Mouse (Mus musculus) urinary bladder, postnatal 4 days (tissue): ENCODE data around the gene Pip5k1a.
A peak's percentile ranks its signal among the peaks of the same experiment; 100 is the strongest.
"Not testable (repeated sequence)": the region's sequence is repeated elsewhere in the genome, so short reads cannot be mapped to it uniquely, and the experiment has no call there.

Source experiments
- DNase-seq, 2 experiments: peaks; one replicate each; pipeline ENCODE4 v3.0.0; 2021 to 2022; ENCODE audit warnings: low spot score in 2 of 2

Pip5k1a gene

GRCm38 (mm10) chr3:95106338-95107117 is at the start of gene Pip5k1a:
Pip5k1a (minus strand) TSS chr3:95106930.
- DNase-seq, result peak; percentile 95 to 98

DNA sequence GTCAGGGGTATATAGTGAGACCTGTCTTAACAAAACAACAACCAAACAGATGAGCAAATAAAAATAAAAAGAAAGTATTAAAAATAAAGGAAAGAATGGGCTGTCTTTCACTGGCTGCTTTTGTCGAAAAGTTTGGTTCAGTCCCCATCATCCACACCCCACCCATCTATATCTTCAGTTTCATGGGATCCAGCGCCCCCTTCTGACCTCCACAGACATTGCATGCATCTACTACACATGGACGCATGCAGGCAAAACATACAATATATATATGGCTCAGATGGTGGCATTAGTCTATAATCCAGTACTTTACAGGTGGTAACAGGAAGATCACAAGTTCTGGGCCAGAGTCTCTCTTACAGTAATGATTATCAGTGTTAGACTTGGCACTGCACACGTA is 47.1 kb upstream of the Pip5k1a start:
- DNase-seq, result no peak

DNA sequence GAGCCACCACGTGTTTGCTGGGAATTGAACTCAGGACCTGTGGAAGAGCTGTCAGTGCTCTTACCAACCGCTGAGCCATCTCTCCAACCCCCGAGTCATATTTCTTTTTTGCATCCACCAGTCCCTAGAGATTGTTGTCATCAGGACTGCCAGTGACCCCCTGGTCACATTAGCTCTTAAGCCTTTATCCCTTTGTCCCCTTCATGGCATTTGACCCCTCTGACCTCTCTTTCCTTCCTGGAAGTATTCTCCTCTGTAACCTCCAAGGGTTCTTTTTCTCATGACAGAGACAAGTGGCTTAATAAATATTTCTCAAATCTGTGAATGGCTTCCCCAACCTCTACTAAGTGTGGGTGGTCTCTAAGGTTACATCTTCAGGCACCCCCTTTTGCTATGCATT is 41.2 kb upstream of the Pip5k1a start:
- DNase-seq, result no peak

- DNase-seq, result peak; percentile 79 to 86
Measured at GRCm38 (mm10) chr3:95142617-95143011, 35.9 kb upstream of the Pip5k1a start.

GRCm38 (mm10) chr3:95141952-95142616 is 35.4 kb upstream of the Pip5k1a start, which contains the start of gene Tnfaip8l2:
Tnfaip8l2 (minus strand) TSS chr3:95142360.
- no peak for DNase-seq

GRCm38 (mm10) chr3:95141474-95141873 is 34.7 kb upstream of the Pip5k1a start:
- no peak for DNase-seq

- DNase-seq, result no peak
Measured at GRCm38 (mm10) chr3:95140795-95141194, 34.1 kb upstream of the Pip5k1a start.

GRCm38 (mm10) chr3:95140289-95140595 is 33.5 kb upstream of the Pip5k1a start:
- DNase-seq, result no peak

GRCm38 (mm10) chr3:95139586-95140288 is 33.0 kb upstream of the Pip5k1a start:
- DNase-seq, result no peak

DNA sequence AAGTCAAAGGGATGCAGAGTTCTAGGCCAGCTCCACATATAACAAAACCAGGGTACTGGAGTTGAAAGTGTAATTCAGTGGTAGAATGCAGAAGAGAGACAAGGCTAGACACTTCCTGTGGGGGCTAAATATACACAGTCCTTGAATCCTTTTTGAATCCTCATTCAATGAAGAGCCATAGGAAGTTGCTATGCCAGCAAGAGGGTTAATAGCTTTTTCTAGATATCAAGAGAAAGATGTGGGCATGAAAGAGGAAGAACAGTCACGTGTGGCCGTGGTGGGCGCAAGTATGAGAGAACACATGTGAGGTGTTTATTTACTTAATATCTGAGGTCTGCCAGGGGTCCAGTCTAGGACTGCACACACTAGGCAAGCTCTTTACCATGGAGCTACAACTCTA is 29.6 kb upstream of the Pip5k1a start:
- DNase-seq, result no peak

- no peak for DNase-seq
Measured at GRCm38 (mm10) chr3:95135433-95136052, 28.8 kb upstream of the Pip5k1a start.

DNA sequence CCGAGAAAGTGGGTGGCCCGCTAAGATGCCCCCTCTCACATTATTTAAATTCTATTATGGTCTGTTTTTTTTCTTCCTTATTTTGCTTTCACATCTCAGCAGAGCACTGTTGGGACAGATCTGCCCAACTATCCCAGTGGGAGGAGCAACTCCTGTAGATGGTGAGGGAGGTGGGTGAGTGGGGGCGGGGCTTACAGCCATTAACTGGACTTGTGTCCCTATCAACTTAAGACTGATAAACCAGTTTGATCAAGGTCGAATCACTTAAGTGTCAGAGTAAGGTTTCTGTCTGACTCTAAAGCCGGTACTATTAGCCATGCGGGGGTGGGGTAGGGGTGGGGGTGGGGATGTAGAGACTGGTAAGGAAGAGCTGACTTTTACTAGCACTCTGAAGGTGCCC is 28.3 kb upstream of the Pip5k1a start:
- peak in 1 of 2 experiments; percentile 56 for DNase-seq

DNA sequence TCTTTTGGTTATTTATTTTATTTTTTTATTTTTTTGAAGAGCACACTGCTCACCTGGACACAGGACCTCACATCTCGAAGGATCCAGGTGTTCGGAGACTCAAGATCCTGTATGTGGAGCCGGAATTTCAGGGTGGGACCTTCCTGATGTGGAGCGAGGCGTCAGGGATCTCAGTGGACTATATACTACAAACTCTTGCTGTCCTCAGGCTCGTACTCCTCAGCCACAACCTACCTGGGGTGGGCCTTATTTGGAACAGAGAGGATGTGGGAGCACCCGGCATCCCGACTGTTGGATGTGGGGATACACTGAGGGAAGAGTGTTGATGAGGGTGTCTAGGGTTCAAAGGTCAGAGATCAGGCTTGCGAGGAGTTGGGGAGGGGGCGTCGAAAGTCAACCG is 27.4 kb upstream of the Pip5k1a start:
- not testable (repeated sequence) for DNase-seq

- peak; percentile 83 to 85 for DNase-seq
Measured at GRCm38 (mm10) chr3:95133680-95134101, 27.0 kb upstream of the Pip5k1a start, which contains the start of the genes Scnm1 and Lysmd1. Scnm1 (minus strand) TSS chr3:95134011. Lysmd1 (plus strand) TSS chr3:95134088.

- no peak for DNase-seq
Measured at GRCm38 (mm10) chr3:95133176-95133575, 26.4 kb upstream of the Pip5k1a start.

DNA sequence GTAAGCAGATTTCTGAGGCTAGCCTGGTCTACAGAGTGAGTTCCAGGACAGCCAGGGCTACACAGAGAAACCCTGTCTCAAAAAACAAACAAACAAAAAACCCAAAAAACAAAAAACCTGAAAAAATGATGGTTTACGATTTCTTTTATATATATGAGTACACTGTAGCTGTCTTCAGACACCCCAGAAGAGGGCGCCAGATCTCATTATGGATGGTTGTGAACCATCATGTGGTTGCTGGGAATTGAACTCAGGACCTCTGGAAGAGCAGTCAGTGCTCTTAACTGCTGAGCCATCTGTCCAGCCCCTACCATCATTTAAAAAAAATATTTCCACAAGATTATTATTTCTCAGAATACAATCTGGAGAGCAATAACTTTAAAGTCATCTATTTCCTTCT is 25.7 kb upstream of the Pip5k1a start:
- not testable (repeated sequence) for DNase-seq

- DNase-seq, result no peak
Measured at GRCm38 (mm10) chr3:95130081-95130480, 23.4 kb upstream of the Pip5k1a start.

DNA sequence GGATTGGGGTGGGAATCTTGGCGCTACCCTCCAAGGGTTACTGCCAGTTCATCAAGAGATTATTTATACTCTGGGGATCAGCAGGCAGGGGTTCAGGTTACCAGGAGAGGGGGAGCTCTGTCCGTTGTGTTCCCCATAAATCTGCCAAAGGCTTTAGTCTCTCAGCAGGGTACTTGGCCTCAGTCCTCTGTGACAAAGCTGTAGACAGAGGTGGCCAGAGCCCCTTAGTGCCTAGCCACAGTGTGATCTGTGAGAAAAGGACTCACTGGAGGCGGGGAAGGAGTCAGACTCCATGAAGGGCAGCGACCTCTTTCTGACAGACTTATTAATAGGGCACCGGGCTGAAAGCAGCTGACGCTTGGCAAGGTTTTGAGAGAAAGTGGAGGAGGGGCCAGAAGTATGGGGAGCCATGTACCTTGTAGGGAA is 22.5 kb upstream of the Pip5k1a start:
- DNase-seq, result no peak

DNA sequence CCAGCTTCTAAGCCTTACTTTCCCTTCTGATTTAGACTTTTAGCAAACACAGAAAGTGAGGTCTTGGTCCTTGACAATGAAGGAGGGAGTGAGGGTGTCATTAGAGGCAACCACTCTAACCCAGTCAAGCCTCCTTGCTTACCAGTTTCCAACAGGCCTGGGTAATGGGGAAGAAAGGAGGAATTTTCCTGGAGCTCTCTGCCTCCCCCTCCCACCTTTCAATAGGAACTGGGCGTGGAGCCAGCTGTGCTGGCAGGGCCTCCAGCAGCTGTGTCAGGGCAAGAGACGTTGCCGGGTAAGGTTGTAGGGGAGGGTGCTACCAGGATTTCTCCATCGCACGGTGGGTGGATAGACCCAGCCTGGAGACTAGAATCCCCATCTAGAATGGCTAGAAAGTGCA is 18.2 kb upstream of the Pip5k1a start:
- DNase-seq, result no peak

DNA sequence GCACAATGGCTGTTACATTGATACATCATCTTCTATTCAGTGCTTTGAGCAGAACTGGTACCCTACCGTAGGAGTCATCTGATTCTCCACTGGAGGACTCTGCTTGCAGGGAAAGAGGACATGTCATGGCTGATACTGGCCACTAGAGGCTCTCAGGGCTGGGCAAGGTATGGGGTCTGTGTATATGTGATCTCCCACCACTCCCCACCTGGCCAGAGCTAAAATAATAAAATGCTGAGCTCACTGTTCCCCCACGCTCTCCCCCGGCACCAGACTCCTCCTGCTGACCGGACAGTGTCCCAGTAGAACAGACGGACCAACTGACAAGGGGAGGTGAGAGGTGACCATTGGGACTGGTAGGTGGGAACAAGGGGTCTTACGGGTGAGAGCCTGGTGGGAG is 17.5 kb upstream of the Pip5k1a start, which contains the start of gene Tmod4:
Gene Tmod4 (plus strand): TSS at position 231 of the 400 bp plus-strand sequence.
- DNase-seq, result no peak

GRCm38 (mm10) chr3:95121580-95121979 is 14.8 kb upstream of the Pip5k1a start:
- no peak for DNase-seq

DNA sequence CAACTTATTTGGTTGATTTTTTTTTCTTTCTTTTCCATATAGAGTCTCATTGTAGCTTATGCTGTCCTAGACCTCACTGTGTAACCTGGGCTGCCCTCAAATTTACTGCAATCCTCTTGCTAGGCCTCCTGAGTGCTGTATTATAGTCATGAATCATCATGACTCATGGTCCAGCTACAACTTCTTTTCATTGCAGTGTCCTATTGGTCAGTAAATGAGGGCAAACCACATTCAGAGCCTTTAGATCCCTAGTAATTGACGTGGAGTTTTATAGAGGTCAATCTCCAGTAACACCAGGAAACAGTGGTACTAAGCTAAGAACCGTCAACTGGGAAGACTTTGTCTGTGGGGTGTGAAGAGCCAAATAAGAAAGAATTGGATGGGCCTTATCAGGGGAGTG is 11.0 kb upstream of the Pip5k1a start:
- DNase-seq, result no peak
